Mouse (Mus musculus): ENCODE measurements around the gene Abca4. TPM values are rescaled to one million over a fixed set of nuclear protein-coding genes. Genes with fewer than 3 reads are reported as not detected.

Abca4 gene
- polyA plus RNA-seq, 1 experiment = 8.2 TPM

DNA sequence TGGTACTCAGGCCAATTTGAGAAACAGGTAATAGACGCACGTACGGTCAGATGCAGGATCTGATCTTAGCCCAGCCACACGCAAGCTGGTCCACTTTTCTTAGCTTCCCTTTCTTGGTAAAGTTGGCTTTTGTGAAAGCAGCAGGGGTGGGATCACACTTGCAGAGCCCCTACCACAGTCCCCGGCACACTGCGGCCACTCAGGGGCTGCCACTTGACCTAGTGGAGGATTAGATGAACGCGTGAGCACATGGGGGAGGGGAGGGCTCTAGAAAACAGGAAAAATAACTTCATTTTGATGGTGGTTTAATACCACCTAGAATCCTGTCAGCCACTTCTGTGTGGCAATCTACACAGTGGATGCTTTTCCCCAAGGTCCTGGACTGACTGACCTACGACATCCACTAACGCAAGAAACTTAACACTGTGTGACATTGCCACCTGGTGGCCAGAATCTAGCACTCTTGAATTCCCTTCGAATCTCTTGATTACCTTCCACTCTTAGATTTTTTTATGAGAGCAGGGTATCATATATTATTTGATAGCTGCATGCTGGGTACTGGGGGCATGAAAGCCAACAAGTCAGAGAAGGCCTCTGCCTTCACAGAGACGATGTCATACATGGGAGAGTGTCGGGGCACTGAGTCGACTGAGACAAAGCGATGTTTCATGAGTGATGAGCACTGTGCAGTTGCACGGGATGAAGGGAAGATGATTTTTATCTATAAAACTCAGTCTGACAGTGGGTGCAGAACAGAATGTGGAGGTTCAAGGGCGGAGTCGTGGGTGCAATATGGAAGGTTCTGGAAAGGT lies 96.6 kb downstream of the Abca4 start:
- H3K27me3 ChIP-seq (replicated peaks; ENCODE audit: control insufficient read depth, insufficient read depth, low read length) = no peaks in the 10 kb centered on the region
- no peaks in the 10 kb centered on the region; the same call in 1 of the 2 replicates for H3K4me1 ChIP-seq (ENCODE audit: control insufficient read depth, insufficient read depth, low read length)
- H3K36me3 ChIP-seq (ENCODE audit: control insufficient read depth, insufficient read depth, low read length) = no peaks in the 10 kb centered on the region
- H3K27ac ChIP-seq (ENCODE audit: insufficient read depth, low read depth, low read length) = no peak overlapping the region
- TF ChIP-seq CTCF (conservative IDR thresholded peaks at IDR 0.05; ENCODE audit: insufficient read depth, insufficient read length, low read depth, low read length) = peak; percentile 65
- TF ChIP-seq POLR2A (IDR thresholded peaks at IDR 0.05; ENCODE audit: low read depth, low read length) = no peak
- 67% methylated on average over 18 of the region's 18 CpGs for WGBS
- no peak overlapping the region for H3K4me3 ChIP-seq (ENCODE audit: insufficient read depth, low read depth, low read length)
- DNase-seq = peak; percentile 84

- H3K27me3 ChIP-seq (replicated peaks; ENCODE audit: control insufficient read depth, insufficient read depth, low read length) = no peaks in the 10 kb centered on the region
- H3K36me3 ChIP-seq (ENCODE audit: control insufficient read depth, insufficient read depth, low read length) = no peaks in the 10 kb centered on the region
- H3K4me3 ChIP-seq (ENCODE audit: insufficient read depth, low read depth, low read length) = no peak overlapping the region
- H3K4me1 ChIP-seq (ENCODE audit: control insufficient read depth, insufficient read depth, low read length) = no peaks in the 10 kb centered on the region; the same call in 1 of the 2 replicates
- TF ChIP-seq POLR2A (IDR thresholded peaks at IDR 0.05; ENCODE audit: low read depth, low read length) (no peak), CTCF (conservative IDR thresholded peaks at IDR 0.05; ENCODE audit: insufficient read depth, insufficient read length, low read depth, low read length) (no peak)
- no peak overlapping the region for H3K27ac ChIP-seq (ENCODE audit: insufficient read depth, low read depth, low read length)
- 59% methylated on average over 9 of the region's 9 CpGs for WGBS
- DNase-seq = peak; percentile 70
These were observed 98.1 kb downstream of the Abca4 start for GRCm38 (mm10) chr3:122142256-122142922.

DNA sequence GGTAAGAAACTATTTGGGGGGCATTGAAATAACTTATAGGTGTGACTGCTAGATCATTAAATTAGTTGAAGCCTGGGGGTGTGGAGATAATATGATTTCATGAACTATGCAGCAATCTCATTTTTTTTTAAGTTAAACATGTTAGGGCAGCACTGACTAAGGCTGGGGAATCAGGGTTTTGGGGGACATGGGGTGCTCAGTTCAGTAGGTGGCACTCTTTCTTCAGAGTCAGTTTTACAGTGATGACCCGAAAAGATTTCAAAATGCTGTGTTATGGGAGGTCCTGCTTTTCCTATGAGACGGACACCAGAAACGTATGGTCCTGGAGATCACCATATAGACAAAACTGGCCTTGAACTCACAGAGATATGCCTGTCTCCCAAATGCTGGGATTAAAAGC lies 99.2 kb downstream of the Abca4 start:
- Histone ChIP-seq H3K36me3 (ENCODE audit: control insufficient read depth, insufficient read depth, low read length) (no peaks in the 10 kb centered on the region), H3K27ac (ENCODE audit: insufficient read depth, low read depth, low read length) (no peak overlapping the region), H3K4me3 (ENCODE audit: insufficient read depth, low read depth, low read length) (no peak overlapping the region), H3K27me3 (replicated peaks; ENCODE audit: control insufficient read depth, insufficient read depth, low read length) (no peaks in the 10 kb centered on the region), H3K4me1 (ENCODE audit: control insufficient read depth, insufficient read depth, low read length) (no peaks in the 10 kb centered on the region; the same call in 1 of the 2 replicates)
- DNase-seq = no peak
- TF ChIP-seq CTCF (conservative IDR thresholded peaks at IDR 0.05; ENCODE audit: insufficient read depth, insufficient read length, low read depth, low read length) (no peak), POLR2A (IDR thresholded peaks at IDR 0.05; ENCODE audit: low read depth, low read length) (no peak)
- WGBS = 85% methylated on average over 3 of the region's 3 CpGs

GRCm38 (mm10) chr3:122145430-122145829 lies 101.2 kb downstream of the Abca4 start:
- no peak for DNase-seq
- no peaks in the 10 kb centered on the region for H3K27me3 ChIP-seq (replicated peaks; ENCODE audit: control insufficient read depth, insufficient read depth, low read length)
- 84% methylated on average over 3 of the region's 3 CpGs for WGBS
- H3K27ac ChIP-seq (ENCODE audit: insufficient read depth, low read depth, low read length) = no peak overlapping the region
- H3K36me3 ChIP-seq (ENCODE audit: control insufficient read depth, insufficient read depth, low read length) = no peaks in the 10 kb centered on the region
- H3K4me1 ChIP-seq (ENCODE audit: control insufficient read depth, insufficient read depth, low read length) = no peaks in the 10 kb centered on the region; the same call in 1 of the 2 replicates
- TF ChIP-seq POLR2A (IDR thresholded peaks at IDR 0.05; ENCODE audit: low read depth, low read length) (no peak), CTCF (conservative IDR thresholded peaks at IDR 0.05; ENCODE audit: insufficient read depth, insufficient read length, low read depth, low read length) (no peak)
- H3K4me3 ChIP-seq (ENCODE audit: insufficient read depth, low read depth, low read length) = no peak overlapping the region

DNA sequence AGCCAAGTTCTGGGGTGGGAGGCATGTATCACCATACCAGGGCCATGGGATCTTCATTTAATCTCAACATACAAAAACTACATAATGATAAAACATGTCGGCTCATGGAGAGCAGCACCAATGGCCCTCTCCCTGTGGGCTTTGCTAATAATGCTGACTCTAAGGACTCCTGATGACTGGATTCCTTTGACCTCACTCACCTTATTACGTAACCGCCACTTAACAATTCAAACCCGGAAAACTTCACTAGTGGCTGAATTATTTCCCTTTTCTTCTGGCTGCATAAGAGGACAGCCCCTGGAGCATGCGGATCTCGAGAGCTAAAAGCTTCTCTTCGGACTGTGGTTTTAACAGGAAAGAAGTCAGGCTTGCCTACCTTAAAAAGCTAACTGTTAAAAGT lies 106.6 kb downstream of the Abca4 start:
- no peaks in the 10 kb centered on the region; the same call in 1 of the 2 replicates for H3K4me1 ChIP-seq (ENCODE audit: control insufficient read depth, insufficient read depth, low read length)
- H3K27ac ChIP-seq (ENCODE audit: insufficient read depth, low read depth, low read length) = no peak overlapping the region
- WGBS = 67% methylated on average over 7 of the region's 7 CpGs
- no peak for DNase-seq
- no peaks in the 10 kb centered on the region for H3K36me3 ChIP-seq (ENCODE audit: control insufficient read depth, insufficient read depth, low read length)
- no peak overlapping the region for H3K4me3 ChIP-seq (ENCODE audit: insufficient read depth, low read depth, low read length)
- TF ChIP-seq POLR2A (IDR thresholded peaks at IDR 0.05; ENCODE audit: low read depth, low read length) (no peak), CTCF (conservative IDR thresholded peaks at IDR 0.05; ENCODE audit: insufficient read depth, insufficient read length, low read depth, low read length) (no peak)
- H3K27me3 ChIP-seq (replicated peaks; ENCODE audit: control insufficient read depth, insufficient read depth, low read length) = no peaks in the 10 kb centered on the region

DNA sequence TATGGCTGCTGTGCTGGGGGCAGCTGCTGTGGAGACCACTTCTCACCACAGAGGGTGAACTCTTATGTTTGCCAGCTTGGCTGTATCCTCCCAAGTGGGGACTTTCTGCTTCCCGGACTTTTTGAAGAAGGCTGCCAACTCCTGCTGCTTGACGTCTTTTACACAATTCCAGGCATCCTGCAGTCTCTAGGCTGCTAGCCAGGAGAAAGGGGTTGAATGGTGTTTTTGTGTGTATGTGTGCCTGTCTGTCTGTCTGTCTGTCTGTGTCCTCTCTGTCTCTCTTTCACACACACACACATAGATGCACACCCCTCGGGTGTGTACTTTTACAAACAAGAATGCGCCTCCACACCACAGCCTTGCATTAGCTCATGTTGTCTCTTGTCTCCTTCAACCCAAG lies 108.2 kb downstream of the Abca4 start:
- no peaks in the 10 kb centered on the region for H3K27me3 ChIP-seq (replicated peaks; ENCODE audit: control insufficient read depth, insufficient read depth, low read length)
- no peak for DNase-seq
- H3K4me3 ChIP-seq (ENCODE audit: insufficient read depth, low read depth, low read length) = no peak overlapping the region
- no peak overlapping the region for H3K27ac ChIP-seq (ENCODE audit: insufficient read depth, low read depth, low read length)
- H3K4me1 ChIP-seq (ENCODE audit: control insufficient read depth, insufficient read depth, low read length) = no peaks in the 10 kb centered on the region; the same call in 1 of the 2 replicates
- H3K36me3 ChIP-seq (ENCODE audit: control insufficient read depth, insufficient read depth, low read length) = no peaks in the 10 kb centered on the region
- TF ChIP-seq POLR2A (IDR thresholded peaks at IDR 0.05; ENCODE audit: low read depth, low read length) (no peak), CTCF (conservative IDR thresholded peaks at IDR 0.05; ENCODE audit: insufficient read depth, insufficient read length, low read depth, low read length) (no peak)
- WGBS = 67% methylated on average over 4 of the region's 4 CpGs

DNA sequence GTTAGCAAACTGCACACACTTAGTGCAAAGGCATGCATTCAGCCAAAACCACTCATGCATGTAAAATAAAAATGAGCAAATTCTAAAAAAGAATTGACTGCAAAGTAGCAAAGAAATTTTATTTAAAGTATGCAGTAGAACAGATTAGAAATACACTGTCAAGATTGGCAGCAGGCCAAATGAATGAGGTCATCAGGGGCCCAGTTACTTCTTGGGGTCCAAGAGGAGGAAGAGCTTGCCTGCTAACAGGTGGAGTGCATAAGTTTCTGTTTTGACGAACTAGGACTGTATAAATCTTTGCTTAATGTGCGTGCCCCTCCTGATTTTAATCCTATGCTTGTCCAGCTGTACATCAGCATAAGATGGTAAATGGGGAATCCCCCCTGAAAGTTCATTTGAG lies 109.8 kb downstream of the Abca4 start:
- TF ChIP-seq CTCF (conservative IDR thresholded peaks at IDR 0.05; ENCODE audit: insufficient read depth, insufficient read length, low read depth, low read length) (no peak), POLR2A (IDR thresholded peaks at IDR 0.05; ENCODE audit: low read depth, low read length) (no peak)
- H3K4me1 ChIP-seq (ENCODE audit: control insufficient read depth, insufficient read depth, low read length) = no peaks in the 10 kb centered on the region; the same call in 1 of the 2 replicates
- H3K27ac ChIP-seq (ENCODE audit: insufficient read depth, low read depth, low read length) = no peak overlapping the region
- DNase-seq = no peak
- 65% methylated on average over 2 of the region's 2 CpGs for WGBS
- H3K27me3 ChIP-seq (replicated peaks; ENCODE audit: control insufficient read depth, insufficient read depth, low read length) = no peaks in the 10 kb centered on the region
- no peaks in the 10 kb centered on the region for H3K36me3 ChIP-seq (ENCODE audit: control insufficient read depth, insufficient read depth, low read length)
- H3K4me3 ChIP-seq (ENCODE audit: insufficient read depth, low read depth, low read length) = no peak overlapping the region
